Mouse (Mus musculus) spleen, embryonic (tissue): ENCODE results near the gene Mink1.

ENCODE experiments used
- CTCF ChIA-PET: fragments of 350-600 bp; sonication (Branson Sonifier 250); formaldehyde crosslinking; loops from one replicate; lab custom pipeline; 2022; lab: Charles Lee

The Mink1 gene

GRCm38 (mm10) chr11:70586954-70587353 lies 24.3 kb downstream of the Mink1 start:
- CTCF ChIA-PET: interaction anchor here (1.1 kb wide), 1 partner anchor 11 kb away, joined by 4 read pairs; no protein-coding TSS in a partner anchor

GRCm38 (mm10) chr11:70591733-70592132 lies 29.1 kb downstream of the Mink1 start:
- CTCF ChIA-PET: no interaction called here

- CTCF ChIA-PET: no interaction called here
Measured at GRCm38 (mm10) chr11:70594253-70594989, 31.7 kb downstream of the Mink1 start.

- CTCF ChIA-PET: no interaction called here
Measured at GRCm38 (mm10) chr11:70595638-70596037, 33.0 kb downstream of the Mink1 start.

- CTCF ChIA-PET: no interaction called here
Measured at GRCm38 (mm10) chr11:70596094-70596493, 33.4 kb downstream of the Mink1 start.

GRCm38 (mm10) chr11:70597301-70597700 lies 34.6 kb downstream of the Mink1 start:
- CTCF ChIA-PET: interaction anchor here (1.0 kb wide), 2 partner anchors 11 to 279 kb away, joined by 4 to 6 read pairs; no protein-coding TSS in a partner anchor

GRCm38 (mm10) chr11:70598451-70598953 lies 35.8 kb downstream of the Mink1 start:
- CTCF ChIA-PET: interaction anchor here (0.7 to 1.0 kb wide), 2 partner anchors 12 to 146 kb away, joined by 4 to 5 read pairs; no protein-coding TSS in a partner anchor

- CTCF ChIA-PET: no interaction called here
Measured at GRCm38 (mm10) chr11:70605024-70605566, 42.4 kb downstream of the Mink1 start.

- CTCF ChIA-PET: no interaction called here
Measured at GRCm38 (mm10) chr11:70606717-70607116, 44.0 kb downstream of the Mink1 start.

GRCm38 (mm10) chr11:70607611-70608010 lies 44.9 kb downstream of the Mink1 start:
- CTCF ChIA-PET: no interaction called here

GRCm38 (mm10) chr11:70608381-70609066 lies 45.8 kb downstream of the Mink1 start:
- CTCF ChIA-PET: no interaction called here

GRCm38 (mm10) chr11:70610752-70611151 lies 48.1 kb downstream of the Mink1 start:
- CTCF ChIA-PET: interaction anchor here (0.6 kb wide), 1 partner anchor 10 kb away, joined by 6 read pairs; no protein-coding TSS in a partner anchor

GRCm38 (mm10) chr11:70612505-70612904 lies 49.8 kb downstream of the Mink1 start:
- CTCF ChIA-PET: no interaction called here

GRCm38 (mm10) chr11:70615074-70615473 lies 52.4 kb downstream of the Mink1 start:
- CTCF ChIA-PET: interaction anchor here (1.4 kb wide), 1 partner anchor 10 kb away, joined by 3 read pairs; no protein-coding TSS in a partner anchor

- CTCF ChIA-PET: interaction anchor here (0.6 to 1.4 kb wide), 2 partner anchors 9 to 211 kb away, joined by 3 read pairs; no protein-coding TSS in a partner anchor
Measured at GRCm38 (mm10) chr11:70615516-70616093, 52.9 kb downstream of the Mink1 start, which contains the start of gene 4930544D05Rik. TSS of gene 4930544D05Rik (plus strand) at chr11:70615848.

- CTCF ChIA-PET: no interaction called here
Measured at GRCm38 (mm10) chr11:70619101-70619500, 56.4 kb downstream of the Mink1 start, which contains the start of gene Chrne. TSS of gene Chrne (minus strand) at chr11:70619216.

GRCm38 (mm10) chr11:70621972-70622814 lies 59.5 kb downstream of the Mink1 start:
- CTCF ChIA-PET: no interaction called here

- CTCF ChIA-PET: interaction anchor here (0.6 to 0.7 kb wide), 2 partner anchors 142 to 1152 kb away, joined by 3 read pairs; no protein-coding TSS in a partner anchor
Measured at GRCm38 (mm10) chr11:70623053-70623742, 60.5 kb downstream of the Mink1 start.

GRCm38 (mm10) chr11:70625473-70625872 lies 62.8 kb downstream of the Mink1 start:
- CTCF ChIA-PET: interaction anchor here (0.6 to 1.2 kb wide), 3 partner anchors 10 to 210 kb away, joined by 3 to 8 read pairs (median 3); partner anchors contain the start of genes 4930544D05Rik and Rnf167

- CTCF ChIA-PET: no interaction called here
Measured at GRCm38 (mm10) chr11:70626877-70627276, 64.2 kb downstream of the Mink1 start.
